Mouse (Mus musculus) MEL (cell line): ENCODE results near the gene Ntrk3. TPM values are rescaled to one million over a fixed set of nuclear protein-coding genes. Genes with fewer than 3 reads are reported as not detected.

Experiments used
- DNase-seq: peaks from one replicate; pipeline ENCODE4 v3.0.0; 2011; ENCODE audit warnings: low read depth, low spot score
- H3K27ac ChIP-seq: 2 replicates; pipeline ENCODE4 v1.5.1; 2012; ENCODE audit warnings: low read depth, mild to moderate bottlenecking, control low read depth, low read length, moderate library complexity; ENCODE audit not compliant: control insufficient read depth
- H3K27me3 ChIP-seq, 2 experiments: fragments of 150-350 bp in 1 of 2; sonication (generic) in 1 of 2; 2 replicates each; pipeline ENCODE4 v1.6.1; 2012; ENCODE audit warnings: low read length in 2 of 2, mild to moderate bottlenecking in 2 of 2, improper control_type of control experiment in 1 of 2, moderate library complexity in 1 of 2; ENCODE audit not compliant: insufficient read depth in 2 of 2, control insufficient read depth in 1 of 2
- H3K36me3 ChIP-seq, 2 experiments: 2 replicates each; pipeline ENCODE4 v1.6.1; 2012 to 2014; ENCODE audit warnings: low read length in 2 of 2, improper control_type of control experiment in 1 of 2, inconsistent platforms in 1 of 2, mild to moderate bottlenecking in 1 of 2; ENCODE audit not compliant: insufficient read depth in 2 of 2, control insufficient read depth in 1 of 2
- H3K4me1 ChIP-seq, 2 experiments: fragments of 150-350 bp in 1 of 2; sonication (generic) in 1 of 2; 2 replicates each; pipeline ENCODE4 v1.6.1; 2012; ENCODE audit warnings: low read length in 2 of 2, improper control_type of control experiment in 1 of 2, mild to moderate bottlenecking in 1 of 2; ENCODE audit not compliant: insufficient read depth in 2 of 2, control insufficient read depth in 1 of 2
- H3K4me3 ChIP-seq, 2 experiments: fragments of 150-350 bp in 1 of 2; sonication (generic) in 1 of 2; 2 replicates each; pipeline ENCODE4 v1.5.1; 2012; ENCODE audit warnings: low read depth in 2 of 2, low read length in 2 of 2, mild to moderate bottlenecking in 2 of 2, moderate library complexity in 2 of 2, control low read depth in 1 of 2, improper control_type of control experiment in 1 of 2; ENCODE audit not compliant: control insufficient read depth in 1 of 2, insufficient read depth in 1 of 2
- H3K79me2 ChIP-seq: 2 replicates; pipeline ENCODE4 v1.6.1; 2012; ENCODE audit warnings: mild to moderate bottlenecking, low read length, moderate library complexity; ENCODE audit not compliant: control insufficient read depth, poor library complexity, insufficient read depth
- H3K9ac ChIP-seq: 2 replicates; pipeline ENCODE4 v1.6.1; 2012; ENCODE audit warnings: low read depth, mild to moderate bottlenecking, control low read depth, low read length, moderate library complexity; ENCODE audit not compliant: control insufficient read depth, poor library complexity, severe bottlenecking
- H3K9me3 ChIP-seq: fragments of 150-350 bp; sonication (generic); replicated peaks from 2 replicates; pipeline ENCODE4 v1.6.1; 2012; ENCODE audit warnings: mild to moderate bottlenecking, low read length, improper control_type of control experiment, moderate library complexity; ENCODE audit not compliant: insufficient read depth
- BHLHE40 ChIP-seq: IDR thresholded peaks from 2 replicates; pipeline ENCODE4 v1.6.1; 2012; ENCODE audit warnings: low read depth, mild to moderate bottlenecking, inconsistent platforms, low read length, improper control_type of control experiment, borderline replicate concordance
- CHD1 ChIP-seq: IDR thresholded peaks from 2 replicates; pipeline ENCODE4 v1.6.1; 2012; ENCODE audit warnings: low read depth, mild to moderate bottlenecking, inconsistent platforms, low read length, improper control_type of control experiment
- CHD2 ChIP-seq: IDR thresholded peaks from 2 replicates; pipeline ENCODE4 v1.6.1; 2011; ENCODE audit warnings: low read length, improper control_type of control experiment
- CTCF ChIP-seq, 3 experiments: IDR thresholded peaks in 2 of 3; conservative IDR thresholded peaks in 1 of 3; 2 replicates each; pipeline ENCODE4 v1.5.1; 2011 to 2012; ENCODE audit warnings: low read length in 3 of 3, low read depth in 2 of 3, mild to moderate bottlenecking in 2 of 3, improper control_type of control experiment in 1 of 3, inconsistent platforms in 1 of 3, mixed read lengths in 1 of 3, moderate library complexity in 1 of 3; ENCODE audit not compliant: control insufficient read depth in 1 of 3, insufficient read depth in 1 of 3, poor library complexity in 1 of 3, severe bottlenecking in 1 of 3
- E2F4 ChIP-seq: IDR thresholded peaks from 2 replicates; pipeline ENCODE4 v1.6.1; 2011; ENCODE audit warnings: low read depth, low read length, improper control_type of control experiment, borderline replicate concordance
- ELF1 ChIP-seq: IDR thresholded peaks from 2 replicates; pipeline ENCODE4 v1.6.1; 2014; ENCODE audit warnings: low read depth, mild to moderate bottlenecking, inconsistent platforms, low read length, improper control_type of control experiment, moderate library complexity
- GABPA ChIP-seq: IDR thresholded peaks from 2 replicates; pipeline ENCODE4 v1.6.1; 2012; ENCODE audit warnings: low read depth, mild to moderate bottlenecking, inconsistent platforms, low read length, improper control_type of control experiment, moderate library complexity
- GATA1 ChIP-seq: IDR thresholded peaks from 2 replicates; pipeline ENCODE4 v1.6.1; 2011; ENCODE audit warnings: low read depth, low read length, improper control_type of control experiment
- JUND ChIP-seq: IDR thresholded peaks from 2 replicates; pipeline ENCODE4 v1.6.1; 2011; ENCODE audit warnings: low read depth, mild to moderate bottlenecking, improper control_type of control experiment, low read length
- MAFK ChIP-seq: IDR thresholded peaks from 2 replicates; pipeline ENCODE4 v1.6.1; 2011; ENCODE audit warnings: low read depth, mild to moderate bottlenecking, low read length, improper control_type of control experiment, borderline replicate concordance
- MAX ChIP-seq: IDR thresholded peaks from 2 replicates; pipeline ENCODE4 v1.6.1; 2011; ENCODE audit warnings: low read length, improper control_type of control experiment
- MAZ ChIP-seq: IDR thresholded peaks from 2 replicates; pipeline ENCODE4 v1.6.1; 2012; ENCODE audit warnings: low read depth, mild to moderate bottlenecking, inconsistent platforms, low read length, improper control_type of control experiment
- MEF2A ChIP-seq: IDR thresholded peaks from 2 replicates; pipeline ENCODE4 v1.6.1; 2014; ENCODE audit warnings: low read depth, mild to moderate bottlenecking, inconsistent platforms, low read length, improper control_type of control experiment; ENCODE audit not compliant: poor library complexity, insufficient replicate concordance, severe bottlenecking; ENCODE audit errors: extremely low read depth
- MYB ChIP-seq: IDR thresholded peaks from 2 replicates; pipeline ENCODE4 v1.6.1; 2011; ENCODE audit warnings: mild to moderate bottlenecking, low read depth, low read length, improper control_type of control experiment
- POLR2A ChIP-seq, 2 experiments: IDR thresholded peaks; 2 replicates each; pipeline ENCODE4 v1.6.1; 2011 to 2012; ENCODE audit warnings: low read length in 2 of 2, mild to moderate bottlenecking in 2 of 2, control low read depth in 1 of 2, improper control_type of control experiment in 1 of 2, low read depth in 1 of 2, moderate library complexity in 1 of 2; ENCODE audit not compliant: control insufficient read depth in 1 of 2, insufficient read depth in 1 of 2, poor library complexity in 1 of 2
- POLR2AphosphoS5 ChIP-seq: IDR thresholded peaks from 2 replicates; pipeline ENCODE4 v1.6.1; 2012; ENCODE audit warnings: low read depth, borderline replicate concordance, mild to moderate bottlenecking, inconsistent platforms, low read length, moderate library complexity, mixed read lengths
- RAD21 ChIP-seq: IDR thresholded peaks from 2 replicates; pipeline ENCODE4 v1.6.1; 2011; ENCODE audit warnings: mild to moderate bottlenecking, low read depth, low read length, improper control_type of control experiment
- RCOR1 ChIP-seq: IDR thresholded peaks from 2 replicates; pipeline ENCODE4 v1.6.1; 2012; ENCODE audit warnings: low read depth, mild to moderate bottlenecking, inconsistent platforms, low read length, improper control_type of control experiment
- SMC3 ChIP-seq: IDR thresholded peaks from 2 replicates; pipeline ENCODE4 v1.6.1; 2011; ENCODE audit warnings: low read depth, low read length, improper control_type of control experiment
- TAL1 ChIP-seq: IDR thresholded peaks from 2 replicates; pipeline ENCODE4 v1.6.1; 2012; ENCODE audit warnings: mild to moderate bottlenecking, inconsistent platforms, low read length, moderate library complexity, mixed read lengths
- TCF12 ChIP-seq: IDR thresholded peaks from 2 replicates; pipeline ENCODE4 v1.6.1; 2014; ENCODE audit warnings: low read depth, mild to moderate bottlenecking, inconsistent platforms, low read length, improper control_type of control experiment, moderate library complexity
- USF2 ChIP-seq, 2 experiments: IDR thresholded peaks; 2 replicates each; pipeline ENCODE4 v1.6.1; 2011 to 2012; ENCODE audit warnings: improper control_type of control experiment in 2 of 2, low read length in 2 of 2, borderline replicate concordance in 1 of 2, inconsistent platforms in 1 of 2, low read depth in 1 of 2, mild to moderate bottlenecking in 1 of 2; ENCODE audit not compliant: insufficient read depth in 1 of 2
- polyA plus RNA-seq, 2 experiments: library from polyadenylated mRNA; stranded (reverse) in 1 of 2; unstranded in 1 of 2; fragments of >175 nt in 1 of 2; fragments of >200 nt in 1 of 2; gene quantifications; 2 replicates each; pipeline versions ENCODE4 v1.2.1 to v1.2.4; 2012; ENCODE audit warnings: low replicate concordance in 2 of 2, low read depth in 1 of 2; ENCODE audit not compliant: insufficient read length in 2 of 2, insufficient read depth in 1 of 2, missing spikeins in 1 of 2
- total RNA-seq: library from RNA; depleted of rRNA; stranded (reverse); fragments of 300-350 nt; gene quantifications from 2 replicates; pipeline ENCODE4 v1.2.3, GENCODE M21; 2012

The Ntrk3 gene
- total and polyA plus RNA-seq, 3 experiments, result 0.04 TPM; not detected in 2

DNA sequence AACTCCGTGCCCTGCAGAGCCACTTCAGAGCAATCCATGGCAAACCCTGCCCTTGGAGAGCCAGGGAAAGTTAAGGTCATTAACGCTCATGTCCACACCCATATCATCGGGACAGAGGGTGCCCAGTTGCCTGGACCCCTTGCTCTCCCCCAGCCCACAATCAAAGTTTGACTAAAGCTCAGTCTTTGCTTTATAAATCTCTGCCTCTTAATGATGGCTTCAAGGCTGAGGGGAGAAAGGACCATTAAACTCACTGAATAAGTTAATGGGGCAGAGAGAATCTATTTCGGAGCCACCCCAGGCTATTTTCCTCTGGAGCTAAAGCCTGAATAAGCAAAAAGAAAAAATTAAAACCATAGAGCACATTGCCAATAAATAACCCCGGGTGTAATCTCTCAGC, 182.3 kb downstream of the Ntrk3 start:
- Histone ChIP-seq H3K36me3 (no peaks in the 10 kb centered on the region), H3K4me1 (no peaks in the 10 kb centered on the region), H3K79me2 (no peaks in the 10 kb centered on the region), H3K9me3 (no peaks in the 10 kb centered on the region), H3K9ac (no peak overlapping the region), H3K27ac (no peak overlapping the region), H3K4me3 (no peak overlapping the region), H3K27me3 (no peaks in the 10 kb centered on the region)
- TF ChIP-seq E2F4, result no peak
- no peak for TF ChIP-seq CHD1
- TF ChIP-seq POLR2AphosphoS5, result no peak
- TF ChIP-seq GATA1, result no peak
- no peak for TF ChIP-seq TCF12
- no peak for TF ChIP-seq JUND
- TF ChIP-seq GABPA, result no peak
- no peak for TF ChIP-seq MAFK
- no peak for TF ChIP-seq CTCF (IDR thresholded peaks at IDR 0.05 in 2 of 3, conservative IDR thresholded peaks at IDR 0.05 in 1 of 3; ENCODE audit: control insufficient read depth in 1 of 3, insufficient read depth in 1 of 3, low read depth in 2 of 3, low read length in 3 of 3, poor library complexity in 1 of 3, severe bottlenecking in 1 of 3)
- TF ChIP-seq BHLHE40, result no peak
- no peak for TF ChIP-seq SMC3
- no peak for DNase-seq

GRCm38 (mm10) chr7:78549461-78549860, 188.4 kb downstream of the Ntrk3 start:
- Histone ChIP-seq H3K27me3 (no peaks in the 10 kb centered on the region), H3K9me3 (no peaks in the 10 kb centered on the region), H3K79me2 (no peaks in the 10 kb centered on the region), H3K9ac (no peak overlapping the region), H3K4me3 (no peak overlapping the region), H3K36me3 (no peaks in the 10 kb centered on the region), H3K27ac (no peak overlapping the region), H3K4me1 (no peaks in the 10 kb centered on the region)
- TF ChIP-seq USF2 (IDR thresholded peaks at IDR 0.05; ENCODE audit: borderline replicate concordance in 1 of 2, insufficient read depth in 1 of 2, low read depth in 1 of 2, low read length in 2 of 2), result no peak
- TF ChIP-seq RCOR1, result no peak
- TF ChIP-seq SMC3, result no peak
- TF ChIP-seq CHD1, result no peak
- no peak for TF ChIP-seq MEF2A
- no peak for TF ChIP-seq MAZ
- TF ChIP-seq MAX, result no peak
- TF ChIP-seq ELF1, result no peak
- TF ChIP-seq TCF12, result no peak
- TF ChIP-seq GABPA, result no peak
- no peak for TF ChIP-seq POLR2A (IDR thresholded peaks at IDR 0.05; ENCODE audit: control insufficient read depth in 1 of 2, insufficient read depth in 1 of 2, low read depth in 1 of 2, low read length in 2 of 2, poor library complexity in 1 of 2)
- TF ChIP-seq CHD2, result no peak
- no peak for TF ChIP-seq MYB
- TF ChIP-seq TAL1, result no peak
- TF ChIP-seq RAD21, result no peak
- no peak for TF ChIP-seq GATA1
- DNase-seq, result no peak
